Mouse (Mus musculus): ENCODE measurements at regions not wholly inside any gene's neighbourhood (a gene's known extent, or its start where the extent isn't known, plus 50 kb on each side); places are given as distances from the start of the nearest gene placed in this dataset.

- no peak for TF ChIP-seq CTCF (IDR thresholded peaks at IDR 0.05; ENCODE audit: low read depth)
- no peak for TF ChIP-seq EP300 (optimal IDR thresholded peaks at IDR 0.05)
Measured at GRCm38 (mm10) chr1:138385156-138385841, 111.8 kb downstream of the Atp6v1g3 start.

All from stomach, postnatal 0 days (tissue).